Mouse (Mus musculus) bone marrow, adult 2 months (tissue): ENCODE measurements at regions not wholly inside any gene's neighbourhood (a gene's known extent, or its start where the extent isn't known, plus 50 kb on each side); places are given as distances from the start of the nearest gene placed in this dataset.

Source experiments
- CTCF ChIP-seq: fragments of 200-500 bp; IDR thresholded peaks from 2 replicates; pipeline ENCODE4 v1.5.1; 2011; ENCODE audit warnings: low read length, control low read depth; ENCODE audit not compliant: control insufficient read depth, insufficient read depth
- POLR2A ChIP-seq: fragments of 200-500 bp; IDR thresholded peaks from 2 replicates; pipeline ENCODE4 v1.6.1; 2011; ENCODE audit warnings: low read depth, mild to moderate bottlenecking, control low read depth, low read length, borderline replicate concordance; ENCODE audit not compliant: control insufficient read depth

- TF ChIP-seq CTCF (no peak), POLR2A (no peak)
Measured at GRCm38 (mm10) chr11:117062772-117063499, 52.0 kb upstream of the Sec14l1 start.
